Mouse (Mus musculus): Measurements from ENCODE around the gene Olfr1153. TPM values are rescaled to one million over a fixed set of nuclear protein-coding genes. Genes with fewer than 3 reads are reported as not detected.

Olfr1153 gene
- not detected in 2 replicates for polyA plus RNA-seq (2015; fragmentation: Nextera tagmentation; extraction: Ambion mirVana)

- Histone ChIP-seq H3K27ac (ENCODE audit: low read length) (no peak within 1 kb of the TSS), H3K27me3 (ENCODE audit: control insufficient read depth, insufficient read depth, low read depth, low read length) (no peaks in the 10 kb centered on the region), H3K4me3 (ENCODE audit: low read depth, low read length) (no peak within 1 kb of the TSS), H3K4me1 (ENCODE audit: control insufficient read depth, insufficient read depth, low read length) (no peaks in the 10 kb centered on the region), H3K4me2 (ENCODE audit: low read length) (no peak within 1 kb of the TSS), H3K9ac (ENCODE audit: low read depth, low read length) (no peak within 1 kb of the TSS), H3K9me3 (replicated peaks; ENCODE audit: control insufficient read depth, low read length, poor library complexity, severe bottlenecking) (no peaks in the 10 kb centered on the region), H3K36me3 (ENCODE audit: control insufficient read depth, insufficient read depth, low read length) (no peaks in the 10 kb centered on the region)
- ATAC-seq: no peak
- WGBS: 84% methylated on average over 1 of the region's 1 CpGs
Observed at GRCm38 (mm10) chr2:87894662-87895061, at the start of gene Olfr1153. TSS of gene Olfr1153 (plus strand) at chr2:87894962.

- Histone ChIP-seq H3K9ac (ENCODE audit: low read depth, low read length) (no peak within 1 kb of the TSS), H3K27me3 (ENCODE audit: control insufficient read depth, insufficient read depth, low read depth, low read length) (no peaks in the 10 kb centered on the region), H3K4me1 (ENCODE audit: control insufficient read depth, insufficient read depth, low read length) (no peaks in the 10 kb centered on the region), H3K36me3 (ENCODE audit: control insufficient read depth, insufficient read depth, low read length) (no peaks in the 10 kb centered on the region), H3K27ac (ENCODE audit: low read length) (no peak within 1 kb of the TSS), H3K4me3 (ENCODE audit: low read depth, low read length) (no peak within 1 kb of the TSS), H3K9me3 (replicated peaks; ENCODE audit: control insufficient read depth, low read length, poor library complexity, severe bottlenecking) (no peaks in the 10 kb centered on the region), H3K4me2 (ENCODE audit: low read length) (no peak within 1 kb of the TSS)
- 73% methylated on average over 1 of the region's 1 CpGs for WGBS
- ATAC-seq: no peak
Observed at GRCm38 (mm10) chr2:87855562-87855961, 39.2 kb upstream of the Olfr1153 start, which contains the start of gene Olfr1151. TSS of gene Olfr1151 (plus strand) at chr2:87855862.

GRCm38 (mm10) chr2:87866192-87866591 lies 28.6 kb upstream of the Olfr1153 start, which contains the start of gene Olfr1152:
TSS of gene Olfr1152 (plus strand) at chr2:87866492.
- Histone ChIP-seq H3K4me1 (ENCODE audit: control insufficient read depth, insufficient read depth, low read length) (no peaks in the 10 kb centered on the region), H3K36me3 (ENCODE audit: control insufficient read depth, insufficient read depth, low read length) (no peaks in the 10 kb centered on the region), H3K9ac (ENCODE audit: low read depth, low read length) (no peak within 1 kb of the TSS), H3K27me3 (ENCODE audit: control insufficient read depth, insufficient read depth, low read depth, low read length) (no peaks in the 10 kb centered on the region), H3K9me3 (replicated peaks; ENCODE audit: control insufficient read depth, low read length, poor library complexity, severe bottlenecking) (no peaks in the 10 kb centered on the region), H3K4me2 (ENCODE audit: low read length) (no peak within 1 kb of the TSS), H3K27ac (ENCODE audit: low read length) (no peak within 1 kb of the TSS), H3K4me3 (ENCODE audit: low read depth, low read length) (no peak within 1 kb of the TSS)
- no peak for ATAC-seq

- H3K36me3 ChIP-seq (ENCODE audit: control insufficient read depth, insufficient read depth, low read length): no peaks in the 10 kb centered on the region
- H3K27me3 ChIP-seq (ENCODE audit: control insufficient read depth, insufficient read depth, low read depth, low read length): no peaks in the 10 kb centered on the region
- 93% methylated on average over 1 of the region's 1 CpGs for WGBS
- H3K4me2 ChIP-seq (ENCODE audit: low read length): no peak within 1 kb of the TSS
- no peak within 1 kb of the TSS for H3K9ac ChIP-seq (ENCODE audit: low read depth, low read length)
- no peak for ATAC-seq
- H3K4me1 ChIP-seq (ENCODE audit: control insufficient read depth, insufficient read depth, low read length): no peaks in the 10 kb centered on the region
- no peaks in the 10 kb centered on the region for H3K9me3 ChIP-seq (replicated peaks; ENCODE audit: control insufficient read depth, low read length, poor library complexity, severe bottlenecking)
- H3K27ac ChIP-seq (ENCODE audit: low read length): no peak within 1 kb of the TSS
- H3K4me3 ChIP-seq (ENCODE audit: low read depth, low read length): no peak within 1 kb of the TSS
Observed at GRCm38 (mm10) chr2:87905066-87905465, 10.3 kb downstream of the Olfr1153 start, which contains the start of gene Olfr1154. TSS of gene Olfr1154 (minus strand) at chr2:87905166.

GRCm38 (mm10) chr2:87945037-87945436 lies 50.3 kb downstream of the Olfr1153 start, which contains the start of gene Olfr1155:
TSS of gene Olfr1155 (minus strand) at chr2:87945137.
- no peak within 1 kb of the TSS for H3K4me3 ChIP-seq (ENCODE audit: low read depth, low read length)
- 93% methylated on average over 1 of the region's 1 CpGs for WGBS
- ATAC-seq: no peak
- no peak within 1 kb of the TSS for H3K4me2 ChIP-seq (ENCODE audit: low read length)
- no peaks in the 10 kb centered on the region for H3K27me3 ChIP-seq (ENCODE audit: control insufficient read depth, insufficient read depth, low read depth, low read length)
- H3K9ac ChIP-seq (ENCODE audit: low read depth, low read length): no peak within 1 kb of the TSS
- no peaks in the 10 kb centered on the region for H3K36me3 ChIP-seq (ENCODE audit: control insufficient read depth, insufficient read depth, low read length)
- peaks cover 2% of the 10 kb centered on the region; the same call in 1 of the 2 replicates for H3K9me3 ChIP-seq (replicated peaks; ENCODE audit: control insufficient read depth, low read length, poor library complexity, severe bottlenecking)
- H3K4me1 ChIP-seq (ENCODE audit: control insufficient read depth, insufficient read depth, low read length): no peaks in the 10 kb centered on the region
- H3K27ac ChIP-seq (ENCODE audit: low read length): no peak within 1 kb of the TSS

Other genes with a start within 250 kb of the Olfr1153 start
- gene Olfr1133, start 247.6 kb upstream of the Olfr1153 start, polyA plus RNA-seq (2015; fragmentation: Nextera tagmentation; extraction: Ambion mirVana): not detected in 2 replicates
- gene Olfr1134, start 236.5 kb upstream of the Olfr1153 start, polyA plus RNA-seq (2015; fragmentation: Nextera tagmentation; extraction: Ambion mirVana): not detected in 2 replicates
- gene Olfr1135, start 221.3 kb upstream of the Olfr1153 start, polyA plus RNA-seq (2015; fragmentation: Nextera tagmentation; extraction: Ambion mirVana): not detected in 2 replicates
- gene Olfr1136, start 201.0 kb upstream of the Olfr1153 start, polyA plus RNA-seq (2015; fragmentation: Nextera tagmentation; extraction: Ambion mirVana): not detected in 2 replicates
- not detected in 2 replicates for gene Olfr1137, start 181.8 kb upstream of the Olfr1153 start, polyA plus RNA-seq (2015; fragmentation: Nextera tagmentation; extraction: Ambion mirVana)
- gene Olfr1138, start 155.0 kb upstream of the Olfr1153 start, polyA plus RNA-seq (2015; fragmentation: Nextera tagmentation; extraction: Ambion mirVana): not detected in 2 replicates
- gene Olfr1140, start 151.2 kb upstream of the Olfr1153 start, polyA plus RNA-seq (2015; fragmentation: Nextera tagmentation; extraction: Ambion mirVana): not detected in 2 replicates
- not detected in 2 replicates for gene Olfr1141, start 141.0 kb upstream of the Olfr1153 start, polyA plus RNA-seq (2015; fragmentation: Nextera tagmentation; extraction: Ambion mirVana)
- not detected in 2 replicates for gene Olfr152, start 115.5 kb upstream of the Olfr1153 start, polyA plus RNA-seq (2015; fragmentation: Nextera tagmentation; extraction: Ambion mirVana)
- not detected in 2 replicates for gene Olfr1143, start 94.4 kb upstream of the Olfr1153 start, polyA plus RNA-seq (2015; fragmentation: Nextera tagmentation; extraction: Ambion mirVana)
- gene Olfr1145, start 85.1 kb upstream of the Olfr1153 start, polyA plus RNA-seq (2015; fragmentation: Nextera tagmentation; extraction: Ambion mirVana): not detected in 2 replicates
- gene Olfr1148, start 64.4 kb upstream of the Olfr1153 start, polyA plus RNA-seq (2015; fragmentation: Nextera tagmentation; extraction: Ambion mirVana): not detected in 2 replicates
- gene Olfr1150-ps1, start 51.0 kb upstream of the Olfr1153 start, polyA plus RNA-seq (2015; fragmentation: Nextera tagmentation; extraction: Ambion mirVana): not detected in 2 replicates
- not detected in 2 replicates for gene Olfr1151, start 39.1 kb upstream of the Olfr1153 start, polyA plus RNA-seq (2015; fragmentation: Nextera tagmentation; extraction: Ambion mirVana)
- not detected in 2 replicates for gene Olfr1152, start 28.5 kb upstream of the Olfr1153 start, polyA plus RNA-seq (2015; fragmentation: Nextera tagmentation; extraction: Ambion mirVana)
- gene Olfr1154, start 10.2 kb downstream of the Olfr1153 start, polyA plus RNA-seq (2015; fragmentation: Nextera tagmentation; extraction: Ambion mirVana): not detected in 2 replicates
- not detected in 2 replicates for gene Olfr1155, start 50.2 kb downstream of the Olfr1153 start, polyA plus RNA-seq (2015; fragmentation: Nextera tagmentation; extraction: Ambion mirVana)
- not detected in 2 replicates for gene Olfr1156, start 58.1 kb downstream of the Olfr1153 start, polyA plus RNA-seq (2015; fragmentation: Nextera tagmentation; extraction: Ambion mirVana)
- gene Olfr1157, start 73.3 kb downstream of the Olfr1153 start, polyA plus RNA-seq (2015; fragmentation: Nextera tagmentation; extraction: Ambion mirVana): not detected in 2 replicates
- not detected in 2 replicates for gene Olfr74, start 79.7 kb downstream of the Olfr1153 start, polyA plus RNA-seq (2015; fragmentation: Nextera tagmentation; extraction: Ambion mirVana)
- not detected in 2 replicates for gene Olfr1158, start 95.2 kb downstream of the Olfr1153 start, polyA plus RNA-seq (2015; fragmentation: Nextera tagmentation; extraction: Ambion mirVana)
- not detected in 2 replicates for gene Olfr1160, start 113.3 kb downstream of the Olfr1153 start, polyA plus RNA-seq (2015; fragmentation: Nextera tagmentation; extraction: Ambion mirVana)
- not detected in 2 replicates for gene Olfr1161, start 127.8 kb downstream of the Olfr1153 start, polyA plus RNA-seq (2015; fragmentation: Nextera tagmentation; extraction: Ambion mirVana)
- not detected in 2 replicates for gene Olfr73, start 142.7 kb downstream of the Olfr1153 start, polyA plus RNA-seq (2015; fragmentation: Nextera tagmentation; extraction: Ambion mirVana)
- not detected in 2 replicates for gene Olfr1162, start 156.2 kb downstream of the Olfr1153 start, polyA plus RNA-seq (2015; fragmentation: Nextera tagmentation; extraction: Ambion mirVana)
- gene Olfr1163, start 176.9 kb downstream of the Olfr1153 start, polyA plus RNA-seq (2015; fragmentation: Nextera tagmentation; extraction: Ambion mirVana): not detected in 2 replicates
- not detected in 2 replicates for gene Olfr1164, start 199.0 kb downstream of the Olfr1153 start, polyA plus RNA-seq (2015; fragmentation: Nextera tagmentation; extraction: Ambion mirVana)
- not detected in 2 replicates for gene Olfr1166, start 233.3 kb downstream of the Olfr1153 start, polyA plus RNA-seq (2015; fragmentation: Nextera tagmentation; extraction: Ambion mirVana)

Measured in midbrain, embryonic 16.5 days (tissue).